Mouse (Mus musculus) adrenal gland, adult 18-20 months (tissue): Measurements from ENCODE around the gene Hist2h2aa1. TPM values are rescaled to one million over a fixed set of nuclear protein-coding genes. Genes with fewer than 3 reads are reported as not detected.
"Not testable (repeated sequence)": the region's sequence is repeated elsewhere in the genome, so short reads cannot be mapped to it uniquely, and the experiment has no call there.

ENCODE experiments used
- DNase-seq, 2 experiments: peaks; one replicate each; pipeline ENCODE4 v3.0.0; 2021 to 2022; ENCODE audit warnings: low spot score in 2 of 2
- total RNA-seq, 2 experiments: library from RNA; stranded (reverse); gene quantifications; 1 replicate in 1 of 2; 2 replicates in 1 of 2; pipeline ENCODE4 v1.2.3; 2021

The Hist2h2aa1 gene
- total RNA-seq, 2 experiments from 2014 or later, result 7.7 to 9.6 TPM

GRCm38 (mm10) chr3:96226695-96227648 is 18.3 kb upstream of the Hist2h2aa1 start:
- DNase-seq, result no peak

- DNase-seq, result no peak
Observed at GRCm38 (mm10) chr3:96228828-96229227, 16.5 kb upstream of the Hist2h2aa1 start.

GRCm38 (mm10) chr3:96230404-96230803 is 14.9 kb upstream of the Hist2h2aa1 start:
- DNase-seq, result no peak

- peak in 1 of 2 experiments; percentile 12 for DNase-seq
Observed at GRCm38 (mm10) chr3:96230910-96231757, 14.2 kb upstream of the Hist2h2aa1 start.

DNA sequence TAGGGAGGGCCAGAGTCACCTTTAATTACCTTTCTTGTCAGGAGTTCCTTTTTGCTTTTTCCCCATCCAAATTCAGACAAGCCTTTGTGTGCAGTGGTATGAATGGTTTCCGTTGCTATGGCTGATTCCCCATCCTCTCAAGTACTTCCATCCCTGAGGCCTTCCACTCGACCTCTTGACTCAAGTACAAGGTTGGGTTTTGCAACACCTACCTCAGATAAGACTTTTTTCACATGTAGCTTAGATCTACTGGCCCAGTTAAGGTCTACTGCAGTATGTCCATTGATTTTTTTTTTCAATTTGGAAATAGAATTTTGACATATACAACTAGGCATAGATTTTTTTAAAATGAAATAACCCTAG is 13.6 kb upstream of the Hist2h2aa1 start:
- no peak for DNase-seq

DNA sequence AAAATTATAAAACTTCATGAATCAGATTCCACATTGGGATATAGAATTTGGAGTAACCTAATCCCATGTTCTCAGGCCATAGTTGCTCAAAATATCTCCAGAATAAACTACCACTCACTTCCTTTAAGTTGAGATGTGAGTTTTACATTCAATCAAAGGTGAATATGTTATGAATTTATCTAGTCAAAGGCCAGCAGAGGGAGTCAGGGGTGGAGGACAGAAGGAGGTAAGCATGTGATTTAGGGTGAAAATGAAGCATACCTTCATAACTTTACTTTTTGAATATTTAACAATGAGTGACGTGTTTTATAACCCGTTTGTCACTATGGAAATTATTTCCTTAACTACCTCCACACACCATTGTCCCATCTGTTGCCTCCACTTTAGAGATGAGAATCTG is 10.4 kb upstream of the Hist2h2aa1 start:
- no peak for DNase-seq

DNA sequence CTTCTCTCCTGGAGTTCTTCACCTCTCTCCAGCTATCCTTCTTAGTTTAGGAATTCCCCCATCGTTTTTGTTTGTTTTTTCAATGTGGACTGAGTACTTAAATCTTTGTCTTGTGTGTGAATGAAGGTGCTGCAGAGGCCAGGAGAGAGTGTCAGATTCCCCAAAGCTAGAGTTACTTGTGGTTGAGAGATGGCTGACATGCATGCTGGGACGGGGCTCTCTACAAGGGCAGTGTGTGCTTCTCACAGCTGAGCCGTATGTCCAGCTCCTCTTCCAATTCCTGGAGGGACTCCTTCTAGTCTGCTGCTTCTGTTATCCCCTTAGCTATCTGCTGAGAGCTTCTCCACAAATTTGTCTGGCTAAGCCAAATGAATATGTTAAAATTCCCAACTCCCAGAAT is 9.5 kb upstream of the Hist2h2aa1 start:
- DNase-seq, result no peak

DNA sequence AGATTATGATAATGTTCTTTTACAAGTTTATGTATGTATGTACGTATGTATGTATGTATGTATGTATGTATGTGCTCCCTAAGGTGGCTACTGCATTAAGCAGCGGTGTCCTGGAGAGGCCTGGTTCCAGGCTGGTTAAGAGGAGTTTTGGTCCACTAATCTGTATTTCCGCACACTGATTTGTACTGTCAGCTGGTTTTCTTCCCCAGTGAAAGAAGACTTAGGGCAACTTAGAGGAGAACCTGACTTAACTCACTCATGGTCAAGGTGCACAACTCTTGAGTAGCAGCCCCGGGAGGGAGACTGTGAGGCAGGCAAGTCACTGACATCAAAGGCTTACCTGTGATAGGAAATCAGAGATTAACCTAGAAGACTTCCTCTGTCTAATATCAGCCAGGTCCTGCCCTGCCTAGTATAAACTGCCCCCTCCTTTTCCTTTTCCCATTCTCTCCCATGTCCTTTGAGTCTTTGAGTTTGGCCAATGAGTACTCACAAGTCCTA is 8.4 kb upstream of the Hist2h2aa1 start:
- no peak for DNase-seq

DNA sequence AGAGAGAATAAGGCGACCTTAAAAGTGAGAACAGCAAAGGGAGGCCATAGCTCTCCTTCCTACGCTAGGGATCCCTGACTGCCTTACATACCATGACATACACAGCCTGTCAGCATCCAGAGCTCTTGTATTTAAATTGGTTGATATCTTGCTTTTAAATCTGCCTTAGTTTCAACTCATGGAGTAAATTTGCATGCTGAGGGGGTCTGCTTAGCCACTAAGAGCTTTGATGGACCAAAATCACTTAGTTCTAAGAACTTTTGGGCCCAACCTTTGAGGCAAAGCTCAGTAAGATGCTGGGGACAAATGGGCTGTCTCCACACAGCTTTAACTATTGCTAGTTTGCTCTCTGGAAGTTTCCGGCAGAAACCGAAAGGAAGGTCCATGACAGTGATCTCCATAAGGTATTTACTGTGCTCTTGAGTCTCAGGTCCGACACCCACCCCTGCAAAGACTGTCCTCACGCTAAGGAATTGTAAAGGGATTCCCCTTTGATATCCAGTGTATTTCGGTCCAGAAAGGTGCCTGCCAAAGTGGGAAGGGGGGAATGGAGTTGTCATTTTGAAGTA is 7.9 kb upstream of the Hist2h2aa1 start:
- no peak for DNase-seq

DNA sequence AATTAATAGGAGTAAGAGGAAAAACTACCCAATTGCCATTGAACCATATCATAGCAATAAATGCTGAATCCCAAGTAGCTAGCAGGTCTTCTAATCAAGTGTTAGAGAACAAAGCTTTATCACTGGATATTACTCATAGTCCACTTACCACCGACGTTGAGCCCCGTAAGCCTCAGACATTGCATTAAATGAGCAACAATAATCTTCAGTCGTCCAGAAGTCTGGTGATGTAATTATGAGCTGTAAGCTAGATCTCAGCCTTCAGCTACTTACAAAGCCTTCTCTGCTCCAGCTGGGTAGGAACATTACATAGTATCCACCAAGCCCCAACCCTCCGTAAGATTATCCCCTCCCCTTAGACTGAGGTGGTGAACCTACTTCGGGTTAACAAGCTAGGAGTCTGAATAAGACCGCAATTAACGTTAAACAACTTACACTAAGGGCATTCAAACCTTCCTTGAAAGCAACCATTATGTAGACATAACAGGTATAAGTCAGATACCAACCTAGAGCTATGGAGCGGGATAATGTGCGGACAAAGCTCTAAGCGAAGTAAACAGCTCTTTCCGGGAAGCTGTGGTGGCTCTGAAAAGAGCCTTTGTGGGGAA is 7.3 kb upstream of the Hist2h2aa1 start:
- DNase-seq, result no peak

DNA sequence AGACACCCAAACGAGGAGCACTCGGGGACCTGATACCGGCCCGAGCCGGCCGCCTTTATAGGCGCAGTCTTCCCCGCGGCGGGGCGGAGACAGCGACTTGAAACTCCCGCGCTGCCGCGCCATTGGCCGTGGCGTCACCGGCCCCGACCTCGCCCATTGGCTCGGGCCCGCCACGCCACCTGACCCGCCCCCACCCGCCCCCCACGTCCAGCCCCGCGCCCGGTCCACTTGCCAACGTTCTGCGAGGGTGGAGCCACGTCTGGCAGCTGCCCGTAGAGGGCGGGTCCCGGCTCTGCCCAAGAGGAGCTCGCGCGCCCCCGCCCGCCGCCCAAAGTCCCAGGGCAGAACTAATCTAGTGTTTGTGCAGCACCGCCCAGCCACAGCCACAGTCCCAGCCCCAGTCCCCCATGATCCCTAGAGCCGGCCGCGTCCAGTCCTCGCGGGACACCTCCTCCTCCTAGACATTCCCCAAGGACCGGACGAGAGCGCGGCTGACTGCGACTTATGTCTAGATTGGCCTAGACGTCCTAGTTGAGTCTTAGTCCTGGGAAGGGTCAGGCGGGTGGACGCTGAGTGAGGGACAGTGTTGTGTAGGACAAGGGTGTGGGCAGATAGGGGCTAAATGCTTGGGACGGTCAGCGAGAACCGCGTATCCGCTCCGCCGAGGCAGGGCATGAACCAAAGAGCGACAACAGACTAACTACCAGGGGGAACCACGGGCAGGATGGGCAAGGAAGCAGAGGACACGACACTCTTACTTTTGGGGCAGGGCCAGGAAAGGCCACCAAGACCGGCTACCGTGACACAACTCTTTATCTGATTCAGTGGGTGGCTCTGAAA is 6.1 kb upstream of the Hist2h2aa1 start, which contains the start of gene Hist2h3c2:
TSS of gene Hist2h3c2 (minus strand) at position 174 of the 840 bp plus-strand sequence.
- DNase-seq, result not testable (repeated sequence)

- peak; percentile 97 to 100 for DNase-seq
Observed at GRCm38 (mm10) chr3:96239949-96240798, 5.1 kb upstream of the Hist2h2aa1 start, which contains the start of gene Hist2h2aa2. TSS of gene Hist2h2aa2 (minus strand) at chr3:96240276.

DNA sequence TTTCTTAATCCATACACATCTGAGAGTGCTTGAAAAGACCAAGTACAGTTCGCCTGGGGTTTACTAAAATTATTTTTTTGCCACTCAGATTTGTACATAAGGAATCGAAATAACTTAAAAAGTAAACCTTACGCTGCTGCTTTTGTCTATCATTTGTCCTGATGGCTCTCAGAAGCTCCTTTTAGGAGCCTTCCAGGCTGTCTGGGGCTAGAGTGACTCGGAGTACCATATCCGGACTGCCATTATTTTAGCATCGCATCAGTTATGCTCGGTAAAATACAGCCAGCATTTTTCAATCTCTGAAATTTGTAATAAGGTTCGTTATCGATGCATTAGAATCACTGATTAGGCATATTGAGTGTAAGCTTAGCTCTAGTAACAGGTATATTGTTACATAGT is 4.5 kb upstream of the Hist2h2aa1 start:
- no peak for DNase-seq

- DNase-seq, result no peak
Observed at GRCm38 (mm10) chr3:96243921-96244572, 1.2 kb upstream of the Hist2h2aa1 start.

- not testable (repeated sequence) for DNase-seq
Observed at GRCm38 (mm10) chr3:96246018-96246417, 721 bp downstream of the Hist2h2aa1 start.

DNA sequence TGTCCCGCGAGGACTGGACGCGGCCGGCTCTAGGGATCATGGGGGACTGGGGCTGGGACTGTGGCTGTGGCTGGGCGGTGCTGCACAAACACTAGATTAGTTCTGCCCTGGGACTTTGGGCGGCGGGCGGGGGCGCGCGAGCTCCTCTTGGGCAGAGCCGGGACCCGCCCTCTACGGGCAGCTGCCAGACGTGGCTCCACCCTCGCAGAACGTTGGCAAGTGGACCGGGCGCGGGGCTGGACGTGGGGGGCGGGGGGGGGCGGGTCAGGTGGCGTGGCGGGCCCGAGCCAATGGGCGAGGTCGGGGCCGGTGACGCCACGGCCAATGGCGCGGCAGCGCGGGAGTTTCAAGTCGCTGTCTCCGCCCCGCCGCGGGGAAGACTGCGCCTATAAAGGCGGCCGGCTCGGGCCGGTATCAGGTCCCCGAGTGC is 1.1 kb downstream of the Hist2h2aa1 start, which contains the start of gene Hist2h3c1:
TSS of gene Hist2h3c1 (plus strand) at position 259 of the 430 bp plus-strand sequence.
- not testable (repeated sequence) for DNase-seq

DNA sequence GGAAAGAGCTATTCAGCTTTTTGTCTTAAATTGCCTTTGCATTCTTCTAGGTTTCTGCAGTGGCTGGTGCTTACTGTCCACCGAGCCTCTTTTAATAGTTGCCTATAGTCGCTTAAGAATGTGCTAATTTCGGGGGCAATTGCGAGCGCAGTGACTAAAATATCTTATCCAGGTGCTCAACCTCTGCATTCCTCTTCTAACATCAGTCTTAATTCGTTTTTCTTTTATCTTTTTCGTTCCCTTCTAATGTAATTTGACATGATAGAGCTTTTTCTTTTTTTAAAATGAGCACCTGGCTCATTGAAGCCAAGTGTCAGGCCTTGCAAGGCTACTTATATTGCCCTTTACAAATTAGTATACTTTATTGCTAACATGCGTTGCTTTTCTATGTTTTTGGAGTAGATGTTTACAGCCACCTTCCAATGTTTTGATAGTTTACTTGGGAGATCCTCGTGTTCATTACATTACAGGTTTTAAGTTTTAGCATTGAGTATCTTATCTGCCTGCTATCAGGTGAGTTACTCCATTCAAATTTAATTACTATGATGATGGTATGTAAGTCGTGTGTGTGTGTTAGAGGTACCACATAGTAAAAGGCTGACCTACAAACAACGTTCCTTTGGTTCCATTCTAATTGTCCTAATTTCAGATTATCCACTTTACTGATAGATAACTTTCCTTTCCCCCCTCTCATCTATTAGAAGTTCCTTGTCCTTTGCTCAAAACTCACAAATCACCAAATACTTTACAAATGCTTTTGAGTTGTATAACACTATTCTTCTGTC is 2.3 kb downstream of the Hist2h2aa1 start:
- DNase-seq, result no peak
